10 mouse cellular contexts compared by ENCODE assay signal in genomic region chr17:28428474-28429258, GRCm38 (mm10).
A peak's percentile ranks its signal among the peaks of the same experiment; 100 is the strongest.
DNase-seq lines count a peak whose midpoint lies in the region; ATAC-seq and TF ChIP-seq lines count a peak whose summit lies in the region.
"Had no signal": no experiment of that assay in that cellular context is flagged by ENCODE, and none has a peak within 500 bp of the region (broad histone marks: within the 10 kb centered on the region; RNA-seq: fewer than 3 reads in every experiment).

No protein-coding gene starts in this region.

- no peak overlapping the region for H3K9ac ChIP-seq in kidney, embryonic 14.5 days (ENCODE audit: low read depth, low read length)
- H3K9ac ChIP-seq in midbrain, embryonic 11.5 days (ENCODE audit: low read length), result no peak overlapping the region
- H3K9ac ChIP-seq: midbrain, embryonic 13.5 days had no signal

- H3K27ac ChIP-seq in kidney, embryonic 14.5 days (ENCODE audit: low read depth, low read length), result no peak overlapping the region
- peak overlapping the region; percentile 82 for H3K27ac ChIP-seq in gastrocnemius, adult 2 months
- H3K27ac ChIP-seq in midbrain, embryonic 11.5 days (ENCODE audit: low read depth, low read length), result no peak overlapping the region
- H3K27ac ChIP-seq: embryonic facial prominence, embryonic 10.5 days; midbrain, embryonic 13.5 days had no signal

- H3K27me3 ChIP-seq in kidney, embryonic 14.5 days (ENCODE audit: control insufficient read depth, insufficient read depth, low read length), result no peaks in the 10 kb centered on the region
- H3K27me3 ChIP-seq in midbrain, embryonic 11.5 days (ENCODE audit: control insufficient read depth, insufficient read depth, low read length), result no peaks in the 10 kb centered on the region
- H3K27me3 ChIP-seq: midbrain, embryonic 13.5 days had no signal

- no peak for ATAC-seq in kidney, embryonic 14.5 days (ENCODE audit: low FRiP score, low TSS enrichment)
- ATAC-seq in midbrain, embryonic 11.5 days (ENCODE audit: low FRiP score), result no peak
- ATAC-seq: midbrain, embryonic 13.5 days had no signal

- DNase-seq in kidney, adult 11 months, result peak; percentile 68
- peak; percentile 89 for DNase-seq in gastrocnemius, adult 2 months
- DNase-seq in heart, postnatal 4 days, result peak; percentile 67
- peak; percentile 92 for DNase-seq in lung, postnatal 36 days
- DNase-seq in retina, embryonic 14.5 days (ENCODE audit: low spot score), result no peak
- no peak for DNase-seq in midbrain, embryonic 11.5 days (ENCODE audit: low spot score, missing footprints)
- DNase-seq in B cell, adult 2 months, result no peak

- intact Hi-C loops in gastrocnemius, adult 2 months (cut with DNase I), result no loop called here

- no peak overlapping the region for H3K4me2 ChIP-seq in kidney, embryonic 14.5 days (replicated peaks; ENCODE audit: low read depth, low read length)
- no peak overlapping the region for H3K4me2 ChIP-seq in midbrain, embryonic 11.5 days
- H3K4me2 ChIP-seq: midbrain, embryonic 13.5 days had no signal

- no peak overlapping the region for H3K4me3 ChIP-seq in kidney, embryonic 14.5 days (ENCODE audit: low read length)
- H3K4me3 ChIP-seq in gastrocnemius, adult 2 months, result peak overlapping the region; percentile 46
- H3K4me3 ChIP-seq in midbrain, embryonic 11.5 days (ENCODE audit: low read depth, low read length), result no peak overlapping the region
- H3K4me3 ChIP-seq: embryonic facial prominence, embryonic 10.5 days; midbrain, embryonic 13.5 days had no signal

- H3K36me3 ChIP-seq in kidney, embryonic 14.5 days (ENCODE audit: control insufficient read depth, insufficient read depth, low read length), result peaks cover 13% of the 10 kb centered on the region; the same call in 1 of the 2 replicates
- H3K36me3 ChIP-seq in midbrain, embryonic 11.5 days (ENCODE audit: control insufficient read depth, insufficient read depth, low read length), result no peaks in the 10 kb centered on the region

- no peaks in the 10 kb centered on the region for H3K4me1 ChIP-seq in kidney, embryonic 14.5 days (ENCODE audit: control insufficient read depth, insufficient read depth, low read length)
- no peaks in the 10 kb centered on the region for H3K4me1 ChIP-seq in midbrain, embryonic 11.5 days (ENCODE audit: control insufficient read depth, insufficient read depth, low read length)

- TF ChIP-seq CTCF in gastrocnemius, adult 2 months (IDR thresholded peaks at IDR 0.05), result no peak

- WGBS in kidney, embryonic 14.5 days, result 78% methylated on average over 15 of the region's 15 CpGs
- 88% methylated on average over 15 of the region's 15 CpGs for WGBS in midbrain, embryonic 11.5 days

- no peaks in the 10 kb centered on the region for H3K9me3 ChIP-seq in kidney, embryonic 14.5 days (ENCODE audit: control insufficient read depth, low read length)
- H3K9me3 ChIP-seq in midbrain, embryonic 11.5 days (ENCODE audit: control insufficient read depth, low read length), result no peaks in the 10 kb centered on the region
- H3K9me3 ChIP-seq: embryonic facial prominence, embryonic 10.5 days; midbrain, embryonic 13.5 days had no signal

Comparison
In these comparisons a context has a peak if more than half of its experiments do, and no peak if none do; other contexts are left out.
1. DNase-seq: peak in kidney, adult 11 months (single experiment), gastrocnemius, adult 2 months (single experiment), heart, postnatal 4 days (single experiment) and lung, postnatal 36 days (single experiment); none in retina, embryonic 14.5 days (single experiment), midbrain, embryonic 11.5 days (single experiment) and B cell, adult 2 months (0 of 2).